Mouse (Mus musculus) small intestine, adult 2 months (tissue): ENCODE measurements at regions not wholly inside any gene's neighbourhood (a gene's known extent, or its start where the extent isn't known, plus 50 kb on each side); places are given as distances from the start of the nearest gene placed in this dataset.

Experiments used
- CTCF ChIP-seq: fragments of 200-500 bp; IDR thresholded peaks from 2 replicates; pipeline ENCODE4 v1.5.1; 2012; ENCODE audit warnings: low read depth, mild to moderate bottlenecking, control low read depth, inconsistent platforms, low read length, moderate library complexity, mixed read lengths; ENCODE audit not compliant: insufficient replicate concordance, insufficient read length; ENCODE audit errors: extremely low read depth
- POLR2A ChIP-seq: fragments of 200-500 bp; IDR thresholded peaks from 2 replicates; pipeline ENCODE4 v1.6.1; 2012; ENCODE audit warnings: low read depth, mild to moderate bottlenecking, control low read depth, inconsistent platforms, low read length, moderate library complexity

- TF ChIP-seq POLR2A (no peak), CTCF (no peak)
These were observed 459.4 kb downstream of the Dad1 start for GRCm38 (mm10) chr14:53794527-53794926.
